Mouse (Mus musculus): ENCODE results near the gene Qrfpr. TPM values are rescaled to one million over a fixed set of nuclear protein-coding genes. Genes with fewer than 3 reads are reported as not detected.

Qrfpr gene
- total RNA-seq (2021) = not detected
- long read RNA-seq, experiment 1 = 0 reads
- long read RNA-seq, experiment 2 = 0 reads

- intact Hi-C loops (cut with DNase I; ENCODE audit: low total_unique reads) = no loop called here
- no peak for DNase-seq
Measured at GRCm38 (mm10) chr3:36221743-36222682, at the start of gene Qrfpr. Qrfpr (minus strand) TSS chr3:36222313.

DNA sequence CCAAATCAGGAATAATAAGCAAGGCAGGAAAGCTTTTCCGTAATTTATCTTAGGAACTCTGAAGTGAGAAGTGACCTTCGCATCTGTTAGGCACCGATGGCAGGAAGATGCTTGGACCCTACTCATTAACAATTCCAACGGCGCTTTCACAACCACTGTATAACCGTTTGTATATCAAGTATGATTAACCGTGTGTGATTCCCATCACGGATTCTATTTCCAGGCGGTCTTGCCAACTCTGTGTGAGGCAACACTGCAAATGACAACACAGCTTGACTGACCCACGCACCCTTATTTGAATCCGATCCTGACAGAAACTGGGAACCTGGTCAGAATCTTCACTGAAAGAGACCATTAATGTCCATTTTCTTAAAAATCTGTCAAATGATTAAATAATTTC is 41.8 kb upstream of the Qrfpr start:
- DNase-seq = no peak

DNA sequence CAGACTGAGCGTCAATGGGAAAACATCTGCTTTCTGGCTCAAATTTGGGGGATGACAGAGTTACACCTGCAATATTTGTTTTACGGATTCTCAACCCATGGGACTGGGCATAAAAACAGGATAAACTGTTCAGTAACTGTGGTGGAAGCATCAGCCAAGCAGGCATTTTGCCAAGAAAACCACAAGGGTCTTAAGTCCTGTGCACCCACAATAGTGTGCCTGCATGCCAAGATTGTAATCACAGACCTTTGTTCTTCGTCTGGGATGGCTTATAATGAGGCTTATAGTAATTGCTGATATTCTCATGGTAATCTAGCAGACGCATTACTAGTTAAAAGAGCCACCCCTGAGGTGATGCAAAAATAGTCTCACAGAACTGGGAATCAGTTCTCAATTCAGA is 41.2 kb upstream of the Qrfpr start:
- intact Hi-C loops (cut with DNase I; ENCODE audit: low total_unique reads) = no loop called here
- no peak for DNase-seq

More for the DNA sequence above, 41.8 kb upstream of the Qrfpr start:
- intact Hi-C loops (cut with DNase I; ENCODE audit: low total_unique reads) = no loop called here

DNA sequence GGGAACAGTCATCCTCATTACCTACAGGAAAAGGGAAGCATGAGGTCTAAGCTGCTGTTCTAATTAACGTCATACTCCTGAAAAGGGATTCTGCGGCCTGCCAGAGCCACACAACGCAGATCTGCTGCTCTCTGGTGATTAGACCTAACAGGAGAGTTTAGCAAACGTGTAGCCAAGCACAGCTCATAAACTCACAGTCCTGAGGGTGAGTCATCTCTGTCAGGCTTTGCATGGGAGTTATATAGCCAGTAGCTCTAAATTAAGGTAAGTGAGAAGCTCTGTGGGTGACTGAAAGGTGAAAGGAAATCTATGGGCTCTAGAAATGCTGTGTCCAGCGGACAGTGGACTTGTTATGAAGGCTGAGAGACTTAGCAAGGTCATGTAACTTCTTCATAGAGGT is 28.5 kb upstream of the Qrfpr start:
- intact Hi-C loops (cut with DNase I; ENCODE audit: low total_unique reads) = no loop called here
- no peak for DNase-seq

GRCm38 (mm10) chr3:36248446-36248845 is 26.3 kb upstream of the Qrfpr start:
- intact Hi-C loops (cut with DNase I; ENCODE audit: low total_unique reads) = no loop called here
- no peak for DNase-seq

- intact Hi-C loops (cut with DNase I; ENCODE audit: low total_unique reads) = no loop called here
- DNase-seq = no peak
Measured at GRCm38 (mm10) chr3:36229941-36230340, 7.8 kb upstream of the Qrfpr start.

DNA sequence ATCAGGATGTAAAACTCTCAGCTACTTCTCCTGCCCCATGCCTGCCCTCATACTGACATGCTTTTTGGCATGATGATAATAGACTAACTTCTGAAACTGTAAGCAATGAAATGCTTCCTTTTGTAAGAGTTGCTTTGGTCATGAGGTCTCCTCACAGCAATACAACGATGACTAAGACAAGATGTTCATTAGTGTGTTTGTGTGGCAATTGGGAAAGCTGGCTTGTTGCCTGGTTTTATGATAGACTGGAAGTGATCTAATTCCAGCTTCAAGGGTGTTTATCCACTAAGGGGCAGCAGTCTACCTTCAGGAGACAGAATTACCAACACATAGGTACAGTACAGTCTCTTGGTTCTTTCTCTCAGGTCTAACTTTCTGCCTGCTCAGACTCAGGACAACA is 5.1 kb upstream of the Qrfpr start:
- DNase-seq = no peak
- intact Hi-C loops (cut with DNase I; ENCODE audit: low total_unique reads) = no loop called here

GRCm38 (mm10) chr3:36223361-36223760 is 1.2 kb upstream of the Qrfpr start:
- intact Hi-C loops (cut with DNase I; ENCODE audit: low total_unique reads) = no loop called here
- DNase-seq = no peak

DNA sequence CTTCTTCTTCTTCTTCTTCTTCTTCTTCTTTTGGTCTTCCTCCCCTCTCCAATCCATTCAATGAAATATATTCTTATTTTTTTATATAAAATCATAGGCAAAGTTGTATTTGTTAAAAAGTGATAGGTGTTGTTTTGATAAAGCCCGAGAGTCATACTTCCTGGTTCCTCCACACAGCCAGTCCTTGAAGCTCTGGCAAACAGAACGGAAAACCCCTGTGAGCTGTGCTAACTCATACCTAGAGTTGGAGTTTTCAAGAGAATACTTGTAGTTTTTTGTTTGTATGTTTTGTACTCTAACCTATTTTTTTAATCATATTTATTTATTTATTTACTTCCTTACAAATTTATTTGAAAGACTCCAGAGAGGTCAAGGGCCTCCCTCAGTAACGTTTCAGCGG is 9.4 kb downstream of the Qrfpr start:
- DNase-seq = no peak

DNA sequence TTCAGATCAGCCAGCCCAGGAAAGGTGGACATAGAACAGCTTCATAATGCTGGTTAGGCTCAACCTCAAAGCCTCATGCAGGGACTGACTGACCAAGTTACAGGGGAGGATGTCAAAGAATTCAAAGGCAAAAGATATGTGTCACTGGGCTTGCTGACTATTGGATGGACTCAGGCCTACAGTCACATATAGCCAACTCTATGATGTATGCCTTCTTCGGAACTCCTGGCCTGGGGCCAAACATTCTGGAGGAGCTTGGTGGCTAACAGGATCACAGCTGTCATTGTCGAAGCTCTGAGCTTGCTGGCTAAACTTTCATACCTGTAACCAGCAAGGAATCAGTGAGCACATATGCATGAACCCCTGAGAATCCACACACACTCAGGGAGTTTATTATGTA is 11.2 kb downstream of the Qrfpr start:
- intact Hi-C loops (cut with DNase I; ENCODE audit: low total_unique reads) = loop anchor here (2.0 kb wide), 1 partner anchor 230 kb away; no protein-coding TSS in a partner anchor
- DNase-seq = no peak

More for the DNA sequence above, 9.4 kb downstream of the Qrfpr start:
- intact Hi-C loops (cut with DNase I; ENCODE audit: low total_unique reads) = no loop called here

DNA sequence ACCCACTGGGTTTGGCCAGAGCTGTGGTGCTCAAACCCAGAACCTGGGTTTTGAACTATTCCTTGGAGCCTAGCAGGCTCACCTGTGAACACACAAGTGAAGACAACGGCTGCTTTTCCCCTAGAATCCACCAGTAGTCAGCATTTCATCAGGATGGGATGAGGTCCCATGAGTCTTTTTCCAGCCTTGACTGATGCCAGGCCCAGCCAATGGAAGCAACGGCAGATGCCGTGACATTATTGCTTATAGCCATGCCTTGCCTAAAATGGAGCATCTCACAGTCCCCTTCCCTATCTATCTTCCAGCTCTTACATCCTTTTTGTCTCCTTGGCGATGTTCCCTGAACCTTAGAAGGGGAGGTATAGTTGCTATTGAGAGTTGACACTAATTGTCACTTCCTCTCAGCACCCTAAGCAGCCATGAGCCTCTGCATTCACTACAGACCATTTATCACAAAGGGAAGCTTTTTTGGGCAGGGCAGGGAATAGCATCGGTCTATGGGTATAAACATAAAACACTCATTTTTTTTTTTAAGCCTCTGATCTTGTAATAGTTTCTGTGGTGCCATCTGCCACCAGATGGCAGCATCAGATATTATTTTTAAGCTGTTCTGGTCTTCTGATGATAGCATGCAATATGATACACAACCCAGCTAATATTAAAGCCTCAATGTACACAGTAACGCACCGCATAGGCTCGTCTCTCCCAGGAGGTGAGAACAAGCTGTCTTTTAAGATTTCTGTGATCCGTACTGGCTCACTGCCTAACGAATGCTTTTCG is 12.1 kb downstream of the Qrfpr start:
- intact Hi-C loops (cut with DNase I; ENCODE audit: low total_unique reads) = loop anchor here (2.0 kb wide), 1 partner anchor 231 kb away; no protein-coding TSS in a partner anchor
- no peak for DNase-seq

- DNase-seq = no peak
- intact Hi-C loops (cut with DNase I; ENCODE audit: low total_unique reads) = no loop called here
Measured at GRCm38 (mm10) chr3:36207520-36208264, 14.4 kb downstream of the Qrfpr start.

DNA sequence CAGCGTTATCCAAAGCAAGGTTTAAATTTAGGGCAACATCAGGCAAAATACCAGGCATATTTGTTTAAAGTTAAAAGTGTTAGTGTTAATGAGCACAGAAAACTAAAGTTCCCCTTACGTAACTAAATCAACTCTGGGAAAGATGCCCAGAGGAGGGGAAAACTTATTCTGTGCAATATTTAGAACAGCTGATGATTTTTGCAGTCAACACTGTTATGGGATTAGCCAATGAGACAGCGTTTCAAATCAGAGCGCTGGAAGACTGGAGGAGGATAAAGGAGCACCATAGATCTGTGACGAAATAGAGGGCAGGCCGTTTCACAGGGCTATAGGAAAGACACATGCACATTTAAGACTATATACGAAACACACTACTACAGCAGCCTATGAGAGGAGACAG is 19.2 kb downstream of the Qrfpr start:
- DNase-seq = no peak
- intact Hi-C loops (cut with DNase I; ENCODE audit: low total_unique reads) = no loop called here

DNA sequence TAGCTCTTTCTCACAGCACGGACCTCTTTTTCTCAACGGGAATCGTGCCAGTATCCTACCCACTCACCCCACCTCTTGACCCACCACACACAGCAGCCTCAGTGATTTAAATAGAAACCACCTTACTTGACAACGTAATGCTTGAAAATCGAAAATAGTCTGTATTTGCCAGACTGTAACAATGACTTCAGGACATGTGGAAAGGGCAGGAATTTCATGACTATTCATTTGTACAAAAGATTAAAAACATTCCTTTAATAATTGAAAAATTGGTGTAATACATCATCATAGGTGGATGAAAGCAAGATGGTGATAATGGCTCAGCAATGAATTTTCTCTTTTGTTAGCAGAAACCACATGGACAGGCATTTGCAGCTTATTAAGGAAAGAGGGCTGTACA is 21.0 kb downstream of the Qrfpr start:
- no peak for DNase-seq
- intact Hi-C loops (cut with DNase I; ENCODE audit: low total_unique reads) = no loop called here

DNA sequence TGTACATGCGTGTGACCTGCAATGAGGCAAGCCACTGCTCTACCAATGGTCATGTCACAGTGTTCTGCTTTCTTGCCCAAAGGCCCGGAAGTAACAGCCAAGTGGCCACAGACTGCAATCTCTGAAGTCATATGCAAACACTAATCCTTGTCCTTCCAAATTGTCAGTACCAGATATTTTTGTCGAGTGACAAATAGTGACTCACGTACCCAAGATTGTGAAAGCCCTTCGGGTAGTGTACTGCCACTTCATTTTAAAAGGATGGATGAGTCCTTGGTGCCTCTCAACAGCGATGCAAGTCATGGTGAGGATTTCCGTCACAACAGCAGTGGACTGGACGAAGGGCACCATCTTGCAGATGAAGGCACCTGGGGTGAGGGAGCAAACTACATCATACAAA is 32.9 kb downstream of the Qrfpr start:
- intact Hi-C loops (cut with DNase I; ENCODE audit: low total_unique reads) = no loop called here
- no peak for DNase-seq

- DNase-seq = no peak
- intact Hi-C loops (cut with DNase I; ENCODE audit: low total_unique reads) = no loop called here
Measured at GRCm38 (mm10) chr3:36186510-36186909, 35.6 kb downstream of the Qrfpr start.

DNA sequence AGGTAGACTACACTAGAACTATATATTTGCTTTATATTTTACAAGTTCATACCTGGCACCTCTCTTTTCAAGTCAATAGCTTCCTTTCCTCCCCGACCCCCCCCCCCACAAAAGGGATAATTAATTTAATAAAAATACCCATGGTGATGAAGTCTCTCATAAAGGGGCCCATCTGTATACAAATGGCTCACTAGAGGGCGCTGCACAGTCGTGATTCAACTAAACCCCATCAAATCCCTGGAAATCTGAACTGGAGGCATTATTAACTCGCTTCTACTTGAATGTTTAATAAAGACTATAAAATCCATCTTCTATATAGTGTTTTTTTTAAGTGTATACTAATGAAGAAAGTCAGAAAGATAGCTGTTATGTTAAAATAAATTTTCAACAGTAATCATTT is 40.6 kb downstream of the Qrfpr start:
- peak; percentile 30 for DNase-seq
- intact Hi-C loops (cut with DNase I; ENCODE audit: low total_unique reads) = no loop called here

DNA sequence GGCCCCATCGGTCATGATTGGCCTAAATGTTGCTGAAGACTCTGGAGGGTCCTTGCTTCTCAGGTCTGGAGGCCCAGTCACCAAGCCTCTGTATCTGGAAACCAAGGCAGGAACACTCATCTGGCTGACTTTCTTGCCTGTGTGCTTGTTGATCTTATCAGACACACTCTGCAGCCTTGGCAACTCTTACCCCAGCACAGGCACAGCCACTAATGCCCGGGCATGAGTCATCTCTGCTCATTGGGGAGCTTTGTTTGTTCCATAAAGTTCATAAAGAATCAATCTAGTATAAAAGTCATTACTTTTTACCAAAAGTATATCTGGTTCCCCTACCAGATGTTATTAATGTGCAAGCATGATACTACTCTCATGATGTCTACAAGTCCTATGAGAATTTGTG is 48.4 kb downstream of the Qrfpr start:
- intact Hi-C loops (cut with DNase I; ENCODE audit: low total_unique reads) = no loop called here
- no peak for DNase-seq

DNA sequence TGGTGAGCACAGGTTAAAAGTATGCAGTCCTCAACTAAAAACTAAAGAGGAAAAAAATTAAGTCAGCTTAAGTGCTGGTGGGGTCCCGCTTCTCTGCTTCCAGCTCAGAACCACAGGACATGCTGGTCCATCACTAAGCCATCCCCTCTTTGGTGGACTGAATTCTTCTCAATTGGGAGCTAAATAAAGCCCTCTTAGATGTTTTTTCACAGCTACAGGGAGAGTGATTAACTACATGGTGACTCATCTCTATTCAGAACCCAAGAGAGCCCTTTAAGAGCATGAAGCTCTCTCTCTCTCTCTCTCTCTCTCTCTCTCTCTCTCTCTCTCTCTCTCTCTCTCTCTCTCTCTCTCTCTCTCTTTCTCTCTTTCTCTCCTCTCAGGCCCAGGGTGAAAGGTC is 50.8 kb downstream of the Qrfpr start:
- intact Hi-C loops (cut with DNase I; ENCODE audit: low total_unique reads) = no loop called here
- DNase-seq = no peak

DNA sequence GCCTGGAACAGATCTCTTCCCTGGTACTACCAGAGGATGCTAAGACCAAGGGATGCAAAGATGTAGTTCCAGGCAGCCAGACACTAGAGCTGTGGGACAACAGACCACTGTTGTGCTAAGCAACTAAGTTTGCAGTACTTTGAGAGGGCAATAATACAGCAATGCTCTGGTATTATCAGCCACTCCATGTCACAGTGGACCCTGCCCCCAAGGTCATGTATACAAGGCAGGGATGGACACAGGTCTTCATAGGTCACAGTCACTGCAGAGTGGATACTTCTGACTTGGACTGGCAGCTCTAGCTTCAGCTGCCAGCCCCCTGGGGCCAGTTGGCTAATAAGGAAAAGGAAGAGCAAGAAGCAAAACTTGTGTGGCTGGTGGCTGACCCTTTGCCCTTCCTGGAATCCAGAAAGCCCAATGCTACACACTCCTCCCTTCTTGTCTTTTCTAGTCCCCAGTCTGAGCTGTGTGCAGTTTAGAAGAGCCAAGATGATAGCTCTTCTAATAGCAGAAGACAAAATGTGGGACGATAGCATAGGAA is 51.4 kb downstream of the Qrfpr start:
- intact Hi-C loops (cut with DNase I; ENCODE audit: low total_unique reads) = no loop called here
- DNase-seq = no peak
